In the genomic region with DNA sequence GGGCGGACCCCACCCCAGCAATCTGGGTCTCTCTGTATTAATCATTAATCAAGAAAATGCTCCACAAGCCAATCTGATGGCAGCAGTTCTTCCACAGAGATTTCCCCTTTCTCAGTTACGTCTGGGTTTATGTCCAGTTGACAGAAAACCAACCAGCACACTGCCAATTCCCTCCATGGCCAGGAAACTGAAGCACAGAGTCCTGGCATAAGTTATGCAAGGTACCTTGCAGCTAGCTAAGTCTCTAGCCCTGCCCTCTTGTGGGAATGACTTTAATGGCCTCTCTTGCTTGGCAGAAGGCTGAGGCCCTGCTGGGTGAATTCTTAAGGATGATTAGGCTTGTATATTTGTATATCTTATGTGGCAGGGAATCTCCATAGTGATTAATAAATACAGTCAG, we compare ENCODE assay signal across 17 mouse cellular contexts.
DNase-seq lines count a peak whose midpoint lies in the region; ATAC-seq and TF ChIP-seq lines count a peak whose summit lies in the region.
"Had no signal": no experiment of that assay in that cellular context is flagged by ENCODE, and none has a peak within 500 bp of the region (broad histone marks: within the 10 kb centered on the region; RNA-seq: fewer than 3 reads in every experiment).

No protein-coding gene starts in this region.

- H3K27ac ChIP-seq in kidney, embryonic 14.5 days (ENCODE audit: low read depth, low read length) = no peak overlapping the region
- H3K27ac ChIP-seq in kidney, postnatal 0 days = no peak overlapping the region
- no peak overlapping the region for H3K27ac ChIP-seq in hindbrain, postnatal 0 days
- no peak overlapping the region for H3K27ac ChIP-seq in hindbrain, embryonic 13.5 days
- H3K27ac ChIP-seq: hindbrain, embryonic 14.5 days; stomach, embryonic 15.5 days had no signal

- H3K9ac ChIP-seq in kidney, embryonic 14.5 days (ENCODE audit: low read depth, low read length) = no peak overlapping the region
- H3K9ac ChIP-seq in kidney, postnatal 0 days (ENCODE audit: low read depth, low read length) = no peak overlapping the region
- H3K9ac ChIP-seq in hindbrain, postnatal 0 days (replicated peaks; ENCODE audit: low read length) = no peak overlapping the region
- no peak overlapping the region for H3K9ac ChIP-seq in hindbrain, embryonic 13.5 days
- H3K9ac ChIP-seq: hindbrain, embryonic 14.5 days; lung, embryonic 14.5 days; stomach, embryonic 15.5 days had no signal

- H3K4me2 ChIP-seq in kidney, embryonic 14.5 days (replicated peaks; ENCODE audit: low read depth, low read length) = no peak overlapping the region
- H3K4me2 ChIP-seq in kidney, postnatal 0 days (ENCODE audit: low read length) = no peak overlapping the region
- no peak overlapping the region for H3K4me2 ChIP-seq in hindbrain, postnatal 0 days (ENCODE audit: low read depth, low read length)
- no peak overlapping the region for H3K4me2 ChIP-seq in hindbrain, embryonic 13.5 days
- H3K4me2 ChIP-seq: hindbrain, embryonic 14.5 days; lung, embryonic 14.5 days; stomach, embryonic 15.5 days had no signal

- H3K4me1 ChIP-seq in kidney, embryonic 14.5 days (ENCODE audit: control insufficient read depth, insufficient read depth, low read length) = peaks cover 43% of the 10 kb centered on the region
- peaks cover 27% of the 10 kb centered on the region for H3K4me1 ChIP-seq in kidney, postnatal 0 days (replicated peaks; ENCODE audit: insufficient read depth, low read length)
- H3K4me1 ChIP-seq in hindbrain, postnatal 0 days (ENCODE audit: insufficient read depth, low read length) = 0 out of 2 replicates have a peak, but pooled peaks cover under 1% of the 10 kb centered on the region
- peaks cover 36% of the 10 kb centered on the region for H3K4me1 ChIP-seq in hindbrain, embryonic 13.5 days (replicated peaks)

- 63% methylated on average over 2 of the region's 2 CpGs for WGBS in kidney, embryonic 14.5 days
- 62% methylated on average over 2 of the region's 2 CpGs for WGBS in kidney, postnatal 0 days
- 76% methylated on average over 2 of the region's 2 CpGs for whole genome bisulfite sequencing in hindbrain, postnatal 0 days
- WGBS in hindbrain, embryonic 13.5 days = 82% methylated on average over 2 of the region's 2 CpGs

- ATAC-seq in kidney, embryonic 14.5 days (ENCODE audit: low FRiP score, low TSS enrichment) = no peak
- ATAC-seq in kidney, postnatal 0 days (replicated peaks; ENCODE audit: low FRiP score, low read depth) = no peak
- no peak for ATAC-seq in hindbrain, postnatal 0 days
- ATAC-seq in hindbrain, embryonic 13.5 days (ENCODE audit: low FRiP score) = no peak
- ATAC-seq: activated CD4-positive, CD25-positive, alpha-beta regulatory T cell, adult 4 months; Patski had no signal

- peak; percentile 22 for DNase-seq in gastrocnemius, adult 18-20 months (ENCODE audit: low spot score)
- no peak for DNase-seq in gastrocnemius, postnatal 36 days
- peak; percentile 40 for DNase-seq in kidney, adult 18-20 months
- DNase-seq in 416B (ENCODE audit: low read depth) = peak; percentile 15
- no peak for DNase-seq in kidney, postnatal 0 days (ENCODE audit: low spot score)
- DNase-seq in hindbrain, postnatal 0 days (ENCODE audit: low spot score) = no peak
- DNase-seq: cerebellum, adult 9-11 months; heart, adult 18-20 months; heart, postnatal 10 days; liver; lung, embryonic 14.5 days had no signal

- H3K4me3 ChIP-seq in kidney, embryonic 14.5 days (ENCODE audit: low read length) = no peak overlapping the region
- no peak overlapping the region for H3K4me3 ChIP-seq in kidney, postnatal 0 days (replicated peaks; ENCODE audit: low read depth, low read length)
- H3K4me3 ChIP-seq in hindbrain, postnatal 0 days (ENCODE audit: low read length) = no peak overlapping the region
- no peak overlapping the region for H3K4me3 ChIP-seq in hindbrain, embryonic 13.5 days
- H3K4me3 ChIP-seq: stomach, embryonic 15.5 days had no signal

- H3K36me3 ChIP-seq in kidney, embryonic 14.5 days (ENCODE audit: control insufficient read depth, insufficient read depth, low read length) = peaks cover 6% of the 10 kb centered on the region; the same call in 1 of the 2 replicates
- peaks cover 9% of the 10 kb centered on the region; the same call in 1 of the 2 replicates for H3K36me3 ChIP-seq in kidney, postnatal 0 days (ENCODE audit: insufficient read depth, low read length)
- no peaks in the 10 kb centered on the region for H3K36me3 ChIP-seq in hindbrain, postnatal 0 days (ENCODE audit: insufficient read depth, low read length)
- peaks cover 15% of the 10 kb centered on the region for H3K36me3 ChIP-seq in hindbrain, embryonic 13.5 days

- no peaks in the 10 kb centered on the region for H3K27me3 ChIP-seq in kidney, embryonic 14.5 days (ENCODE audit: control insufficient read depth, insufficient read depth, low read length)
- no peaks in the 10 kb centered on the region for H3K27me3 ChIP-seq in kidney, postnatal 0 days (ENCODE audit: insufficient read depth, low read length)
- H3K27me3 ChIP-seq in hindbrain, postnatal 0 days (ENCODE audit: insufficient read depth, low read length) = no peaks in the 10 kb centered on the region
- no peaks in the 10 kb centered on the region for H3K27me3 ChIP-seq in hindbrain, embryonic 13.5 days
- H3K27me3 ChIP-seq: Patski; stomach, embryonic 15.5 days had no signal

- 0 out of 2 replicates have a peak, but pooled peaks cover 3% of the 10 kb centered on the region for H3K9me3 ChIP-seq in kidney, embryonic 14.5 days (ENCODE audit: control insufficient read depth, low read length)
- no peaks in the 10 kb centered on the region for H3K9me3 ChIP-seq in kidney, postnatal 0 days (replicated peaks; ENCODE audit: low read length)
- H3K9me3 ChIP-seq in hindbrain, postnatal 0 days (ENCODE audit: low read length) = no peaks in the 10 kb centered on the region
- no peaks in the 10 kb centered on the region for H3K9me3 ChIP-seq in hindbrain, embryonic 13.5 days
- H3K9me3 ChIP-seq: stomach, embryonic 15.5 days had no signal

- peak; percentile 32; the same call in 1 of the 2 replicates for TF ChIP-seq CTCF in kidney, postnatal 0 days (IDR thresholded peaks at IDR 0.05; ENCODE audit: low read depth)
- TF ChIP-seq CTCF in hindbrain, postnatal 0 days (IDR thresholded peaks at IDR 0.05; ENCODE audit: low read depth) = no peak

- intact Hi-C loops in gastrocnemius, postnatal 36 days (cut with DNase I) = no loop called here

Comparison
In these comparisons a context has a peak if more than half of its experiments do, and no peak if none do; other contexts are left out.
1. DNase-seq: peak in gastrocnemius, adult 18-20 months (single experiment), kidney, adult 18-20 months (single experiment) and 416B (single experiment); none in gastrocnemius, postnatal 36 days (0 of 2), kidney, postnatal 0 days (single experiment) and hindbrain, postnatal 0 days (single experiment).